Mouse (Mus musculus): Measurements from ENCODE around the gene Gli1.
A peak's percentile ranks its signal among the peaks of the same experiment; 100 is the strongest.
"Not testable (repeated sequence)": the region's sequence is repeated elsewhere in the genome, so short reads cannot be mapped to it uniquely, and the experiment has no call there.

Gene Gli1

DNA sequence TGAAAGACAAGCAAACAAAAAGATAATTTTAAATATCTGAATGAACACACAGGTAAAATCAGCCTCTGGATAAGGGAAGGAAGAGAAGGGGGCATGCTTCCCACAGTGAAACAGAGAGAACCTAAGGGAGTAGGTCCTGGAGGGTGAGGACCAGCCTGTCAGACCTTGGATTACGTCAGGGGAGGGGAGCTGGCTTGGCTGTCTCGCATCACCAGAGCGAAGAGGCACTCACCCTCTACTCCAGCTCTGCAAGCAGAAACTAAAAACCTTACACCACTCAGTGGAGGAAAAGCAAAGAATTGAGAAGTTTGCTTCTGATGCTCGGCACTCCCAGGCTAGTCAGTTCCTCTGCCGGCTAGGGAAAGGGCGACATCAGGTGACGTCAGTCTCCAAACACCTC, 21.8 kb downstream of the Gli1 start:
- DNase-seq: no peak

DNA sequence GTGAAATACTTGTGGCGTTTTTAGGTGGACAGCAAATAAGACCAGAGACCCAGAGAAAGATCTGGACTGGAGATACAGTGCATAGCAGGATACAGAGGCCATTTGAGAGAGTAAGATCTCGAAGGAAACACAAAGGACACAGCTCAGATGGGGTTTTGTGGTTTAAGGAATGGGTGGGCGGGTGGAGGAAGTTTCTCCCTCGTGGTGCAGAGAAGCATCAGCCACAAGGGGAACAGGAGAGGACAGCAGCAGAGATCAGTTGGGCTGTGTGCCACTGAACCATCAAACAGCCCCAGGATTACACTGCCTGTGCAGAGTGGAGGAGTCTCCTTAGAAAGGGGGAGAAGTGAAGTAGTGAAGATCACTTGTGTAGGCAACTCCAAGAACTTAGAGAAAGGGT, 23.8 kb downstream of the Gli1 start:
- no peak for DNase-seq

DNA sequence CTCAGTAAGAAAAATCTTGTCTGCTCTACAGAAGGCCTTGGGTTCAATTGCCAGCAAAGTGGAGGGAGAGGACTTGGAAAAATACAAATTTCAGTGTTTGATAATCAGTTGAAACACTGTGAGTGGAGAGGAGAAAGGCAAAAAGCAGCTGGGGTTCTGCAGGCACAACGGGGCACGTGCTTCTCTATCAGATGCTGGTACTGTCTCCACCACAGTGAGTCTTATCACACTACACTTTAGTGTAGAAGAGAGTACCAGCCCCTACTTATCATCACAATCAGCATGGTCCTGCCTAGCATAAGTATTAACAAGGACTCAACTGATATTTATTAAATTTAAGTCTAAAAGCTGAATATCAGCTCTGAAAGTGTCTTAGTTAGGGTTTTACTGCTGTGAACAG, 24.5 kb downstream of the Gli1 start:
- DNase-seq: no peak

DNA sequence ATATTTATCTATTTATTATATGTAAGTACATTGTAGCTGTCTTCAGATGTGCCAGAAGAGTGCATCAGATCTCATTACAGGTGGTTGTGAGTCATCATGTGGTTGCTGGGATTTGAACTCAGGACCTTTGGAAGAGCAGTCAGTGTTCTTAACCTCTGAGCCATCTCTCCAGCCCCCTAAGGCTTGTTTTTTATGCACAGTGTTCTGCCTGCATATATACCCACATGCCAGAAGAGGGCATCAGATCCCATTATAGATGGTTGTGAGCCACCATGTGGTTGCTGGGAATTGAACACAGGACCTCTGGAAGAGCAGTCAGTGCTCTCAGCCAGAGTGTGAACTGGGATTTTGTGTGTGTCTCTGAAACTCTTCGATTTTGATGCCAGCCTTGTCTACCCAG, 26.8 kb downstream of the Gli1 start:
- DNase-seq: not testable (repeated sequence)

DNA sequence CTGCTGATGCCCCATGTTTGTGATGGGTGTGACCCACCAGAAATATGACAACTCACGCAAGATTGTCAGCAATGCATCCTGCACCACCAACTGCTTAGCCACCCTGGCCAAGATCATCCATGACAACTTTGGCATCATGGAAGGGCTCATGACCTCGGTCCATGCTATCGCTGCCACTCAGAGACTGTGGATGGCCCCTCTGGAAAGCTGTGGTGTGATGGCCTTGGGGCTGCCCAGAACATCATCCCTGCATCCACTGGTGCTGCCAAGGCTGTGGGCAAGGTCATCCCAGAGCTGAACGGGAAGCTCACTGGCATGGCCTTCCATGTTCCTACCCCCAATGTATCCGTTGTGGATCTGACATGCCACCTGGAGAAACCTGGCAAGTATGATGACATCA, 28.3 kb downstream of the Gli1 start:
- not testable (repeated sequence) for DNase-seq

DNA sequence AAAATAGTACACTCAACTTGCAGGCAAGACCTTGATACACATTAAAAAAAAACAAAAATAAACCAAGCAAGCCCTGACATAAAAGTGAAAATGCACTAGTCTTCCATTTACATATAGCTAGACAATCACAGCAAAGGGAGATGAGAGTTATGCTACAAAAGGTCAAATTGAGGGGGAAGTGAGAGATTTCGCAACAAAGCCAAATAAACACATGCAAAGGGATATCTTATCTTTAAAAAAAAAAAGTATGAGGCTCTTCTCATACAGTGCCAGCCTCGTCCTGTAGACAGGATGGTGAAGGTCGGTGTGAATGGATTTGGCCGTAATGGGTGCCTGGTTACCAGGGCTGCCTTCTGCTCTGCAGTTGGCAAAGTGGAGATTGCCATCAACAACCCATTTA, 28.9 kb downstream of the Gli1 start:
- DNase-seq: no peak

DNA sequence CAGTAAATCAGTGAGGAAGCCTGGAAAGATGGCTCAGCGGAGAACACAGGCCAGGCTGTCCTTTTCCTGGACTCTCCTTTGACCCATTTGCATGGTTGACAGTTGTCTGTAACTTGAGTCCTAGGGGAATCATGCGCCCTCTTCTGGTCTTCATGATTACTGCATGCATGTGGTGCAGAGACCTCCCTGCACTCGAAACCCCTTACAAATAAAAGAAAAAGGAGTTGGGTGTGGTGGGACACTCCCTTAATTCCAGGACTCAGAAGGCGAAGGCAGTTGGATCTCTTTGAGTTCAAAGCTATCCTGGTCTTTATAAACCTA, 29.5 kb downstream of the Gli1 start:
- DNase-seq: peak; percentile 91

DNA sequence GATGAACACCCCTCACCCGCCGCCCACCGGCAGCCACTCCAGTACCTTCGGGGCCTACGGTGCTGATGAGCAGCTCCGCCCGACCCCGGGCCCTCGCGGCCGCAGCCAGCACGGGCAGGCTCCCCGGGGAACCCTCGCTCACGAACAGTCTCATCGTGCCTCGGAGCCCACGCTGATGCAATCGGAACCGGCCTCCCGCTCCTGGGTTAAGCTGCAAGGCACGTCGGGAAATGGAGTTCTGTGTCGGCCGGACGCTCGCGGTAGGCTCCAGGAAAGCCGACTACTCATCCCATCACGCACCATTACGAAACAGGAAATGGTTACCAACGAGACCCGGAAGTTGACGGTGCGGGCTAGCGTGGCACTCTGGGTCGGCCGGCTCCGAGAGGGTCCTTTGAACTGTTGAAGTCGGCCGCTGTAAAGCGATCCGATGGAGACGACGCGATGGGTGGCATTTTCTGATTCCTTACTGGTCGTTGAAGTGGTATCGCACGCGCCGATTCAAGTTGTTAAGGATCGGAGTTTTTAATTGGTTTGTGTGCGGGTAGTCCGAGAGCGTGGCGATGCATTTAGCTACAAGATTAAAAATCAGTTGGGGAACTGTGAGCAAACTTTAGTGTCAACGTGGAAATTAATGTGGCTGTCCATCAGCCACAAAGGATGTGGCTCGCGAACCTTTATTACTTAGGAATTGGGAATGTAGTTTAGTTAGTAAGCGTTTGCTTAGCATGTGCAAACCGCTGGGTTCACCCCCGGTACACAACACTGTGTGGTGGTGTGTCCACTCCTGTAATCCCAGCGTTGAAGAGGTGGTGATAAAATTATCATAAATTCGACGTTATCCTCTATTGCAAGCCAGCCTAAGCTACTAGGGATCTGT, 30.1 kb downstream of the Gli1 start, which contains the start of gene Mars:
Gene Mars (minus strand): TSS at position 311 of the 880 bp plus-strand sequence.
- peak; percentile 90 to 94 for DNase-seq

DNA sequence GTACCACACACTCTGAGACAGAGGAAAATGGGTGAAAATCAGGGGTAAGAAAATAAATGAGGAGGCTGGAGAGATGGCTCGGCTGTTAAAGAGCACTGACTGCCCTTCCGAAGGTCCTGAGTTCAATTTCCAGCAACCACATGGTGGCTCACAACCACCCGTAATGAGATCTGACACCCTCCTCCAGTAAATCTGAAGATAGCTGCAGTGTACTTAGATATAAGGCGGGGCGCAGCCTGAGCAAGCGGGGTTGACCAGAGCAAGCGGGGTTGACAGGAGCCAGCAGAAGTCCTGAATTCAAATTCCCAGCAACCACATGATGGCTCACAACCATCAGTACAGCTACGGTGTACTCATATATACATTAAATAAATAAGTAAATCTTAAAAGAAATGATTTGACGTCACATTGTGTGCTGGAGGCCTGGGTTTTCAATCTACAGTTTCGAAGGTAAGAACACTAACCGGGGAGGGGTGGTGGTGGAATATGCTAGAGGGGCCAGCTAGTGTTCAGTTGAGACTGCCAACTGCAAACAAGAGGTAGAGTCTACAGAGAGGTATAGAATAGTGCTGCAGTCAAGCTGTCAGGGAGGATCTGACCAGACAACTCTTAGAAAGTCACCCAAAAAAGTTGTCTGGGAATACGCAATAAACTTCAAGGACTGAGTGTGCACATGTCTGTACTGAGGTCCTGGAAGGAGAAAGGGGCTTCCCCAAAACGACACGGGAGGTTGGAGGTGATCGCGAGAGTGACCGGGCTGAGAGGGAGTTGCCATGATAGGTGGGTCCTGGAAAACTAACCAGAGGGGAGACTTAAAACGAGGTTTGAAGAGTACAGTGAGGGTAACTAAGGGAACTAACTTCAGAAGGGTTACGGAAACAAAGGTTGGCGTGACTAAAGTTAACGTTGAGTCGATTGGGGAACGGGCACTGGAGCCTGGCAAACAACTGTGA, 31.0 kb downstream of the Gli1 start:
- peak in 1 of 2 experiments; percentile 52 for DNase-seq

DNA sequence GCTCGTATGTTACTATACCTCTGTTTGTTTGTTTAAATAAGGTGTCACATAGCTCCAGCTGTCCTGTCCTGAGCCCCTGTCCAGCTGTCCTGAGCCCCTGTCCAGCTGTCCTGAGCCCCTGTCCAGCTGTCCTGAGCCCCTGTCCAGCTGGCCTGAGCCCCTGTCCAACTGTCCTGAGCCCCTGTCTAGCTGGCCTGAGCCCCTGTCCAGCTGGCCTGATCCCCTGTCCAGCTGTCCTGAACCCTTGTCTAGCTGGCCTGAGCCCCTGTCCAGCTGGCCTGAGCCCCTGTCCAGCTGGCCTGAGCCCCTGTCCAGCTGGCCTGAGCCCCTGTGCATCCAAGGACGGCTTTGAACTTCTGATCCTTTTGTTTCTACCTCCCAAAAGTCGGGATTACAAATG, 32.6 kb downstream of the Gli1 start:
- not testable (repeated sequence) for DNase-seq

DNA sequence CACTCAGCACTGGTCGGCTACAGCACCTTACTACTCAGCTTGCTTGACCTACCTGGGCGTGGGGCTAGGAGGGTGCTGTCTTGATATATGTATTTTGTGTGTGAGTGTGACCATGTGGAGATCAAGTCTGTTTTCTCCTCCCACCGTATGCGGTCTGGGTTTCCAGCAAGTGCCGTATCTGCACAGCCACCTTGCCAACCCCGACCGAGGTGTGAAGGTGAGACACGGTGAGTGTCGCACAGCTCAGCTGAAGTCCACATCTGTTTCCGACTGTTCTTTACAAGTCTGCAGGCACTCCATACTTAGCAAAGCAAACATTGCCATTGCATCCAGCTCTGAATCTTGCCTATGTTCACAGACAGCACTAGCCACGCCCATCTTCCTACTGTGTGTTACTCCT, 38.6 kb downstream of the Gli1 start:
- no peak for DNase-seq

DNA sequence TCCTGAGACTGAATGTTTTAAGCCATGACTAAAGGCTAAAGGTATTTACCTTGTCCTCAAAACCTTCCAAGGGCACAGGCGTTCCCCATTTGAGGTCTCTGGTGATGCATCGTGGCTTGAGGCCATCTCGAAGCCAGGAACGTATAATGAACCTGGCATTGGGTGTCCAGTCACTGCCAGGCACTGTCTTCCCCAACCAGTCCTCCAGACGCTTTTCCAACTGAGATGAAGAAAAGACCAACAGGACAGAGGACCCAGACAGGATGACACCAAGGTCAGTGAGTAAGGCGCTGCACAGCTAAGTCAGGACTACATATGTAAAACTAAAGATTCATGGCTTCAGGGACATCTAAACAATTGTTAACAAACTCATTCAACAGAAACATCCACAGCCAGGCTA, 41.4 kb downstream of the Gli1 start:
- DNase-seq: no peak

DNA sequence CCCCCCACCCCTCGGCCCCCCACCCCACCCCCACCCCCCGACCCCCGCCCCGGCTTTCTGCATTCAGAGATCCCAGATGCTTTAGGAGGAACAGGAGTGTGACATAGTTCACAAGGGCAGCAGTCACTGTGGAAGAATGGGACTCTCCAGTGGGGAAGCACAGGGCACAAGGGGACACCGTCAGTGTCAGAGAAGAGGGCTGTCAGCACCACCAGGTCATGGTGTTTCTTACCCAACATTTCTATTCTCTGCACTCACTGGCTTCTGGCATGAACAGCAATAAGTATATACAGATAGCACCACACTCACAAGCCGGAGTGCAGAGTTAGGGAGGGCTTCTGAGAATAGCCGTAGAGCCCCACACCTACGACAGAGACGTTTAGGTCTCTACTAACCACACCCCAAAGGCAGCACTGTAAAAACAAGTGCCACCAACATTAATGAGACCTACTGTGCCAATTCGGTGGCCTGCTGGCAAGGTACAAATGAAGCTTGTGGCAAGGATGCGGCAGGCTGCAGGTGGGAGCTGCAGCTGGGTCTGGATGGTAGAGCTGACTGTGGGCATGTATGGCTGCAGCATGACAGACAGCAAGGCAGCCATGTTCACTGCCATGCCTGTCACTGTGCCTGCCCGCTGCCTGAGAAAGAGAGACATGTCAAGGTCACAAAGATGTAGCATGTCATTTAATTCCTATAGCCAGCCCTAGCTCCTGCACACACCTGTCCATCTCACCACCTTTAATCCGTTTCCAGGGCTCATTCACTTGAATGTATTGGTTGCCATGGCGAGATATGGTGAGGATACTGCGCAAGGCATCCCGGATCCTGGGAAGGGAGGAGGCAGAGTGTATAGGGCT, 44.5 kb downstream of the Gli1 start:
- DNase-seq: no peak

DNA sequence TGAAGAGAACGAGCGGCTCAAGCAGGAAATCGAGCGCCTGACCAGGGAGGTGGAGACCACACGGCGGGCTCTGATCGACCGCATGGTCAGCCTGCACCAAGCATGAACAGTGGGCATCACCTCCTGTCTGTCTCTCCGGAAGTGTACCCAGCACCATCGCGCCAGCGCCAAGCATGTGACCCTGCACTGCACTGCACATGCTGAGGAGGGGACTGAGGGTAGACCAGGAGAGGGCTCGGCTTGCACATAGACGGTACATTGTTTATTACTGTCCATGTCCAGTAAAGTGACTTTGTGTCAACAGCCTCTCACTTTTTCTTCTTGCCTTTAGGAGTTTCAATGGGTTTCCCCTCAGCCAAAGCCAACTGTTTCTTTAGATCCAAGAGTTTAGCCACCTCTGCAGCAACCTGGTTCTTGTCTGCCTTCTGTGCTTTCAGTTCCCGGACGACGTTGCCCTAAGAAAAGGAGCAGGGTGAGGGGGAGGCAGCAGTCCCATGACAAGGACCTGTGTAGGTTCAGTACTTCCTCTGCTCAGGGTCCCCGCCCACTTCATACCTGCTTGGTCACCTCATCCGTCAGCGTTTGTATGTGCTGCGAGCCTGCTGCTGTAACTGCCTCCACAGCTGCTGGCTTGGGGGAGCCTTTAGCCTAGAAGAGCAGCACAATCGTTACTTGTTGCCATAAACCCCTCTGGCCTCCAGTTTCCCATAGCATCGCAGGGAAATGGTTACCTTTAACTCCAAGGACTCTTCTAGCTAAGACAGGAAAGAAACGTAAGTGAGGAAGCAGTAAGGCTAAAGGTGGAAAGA, 45.6 kb downstream of the Gli1 start:
- DNase-seq: no peak

DNA sequence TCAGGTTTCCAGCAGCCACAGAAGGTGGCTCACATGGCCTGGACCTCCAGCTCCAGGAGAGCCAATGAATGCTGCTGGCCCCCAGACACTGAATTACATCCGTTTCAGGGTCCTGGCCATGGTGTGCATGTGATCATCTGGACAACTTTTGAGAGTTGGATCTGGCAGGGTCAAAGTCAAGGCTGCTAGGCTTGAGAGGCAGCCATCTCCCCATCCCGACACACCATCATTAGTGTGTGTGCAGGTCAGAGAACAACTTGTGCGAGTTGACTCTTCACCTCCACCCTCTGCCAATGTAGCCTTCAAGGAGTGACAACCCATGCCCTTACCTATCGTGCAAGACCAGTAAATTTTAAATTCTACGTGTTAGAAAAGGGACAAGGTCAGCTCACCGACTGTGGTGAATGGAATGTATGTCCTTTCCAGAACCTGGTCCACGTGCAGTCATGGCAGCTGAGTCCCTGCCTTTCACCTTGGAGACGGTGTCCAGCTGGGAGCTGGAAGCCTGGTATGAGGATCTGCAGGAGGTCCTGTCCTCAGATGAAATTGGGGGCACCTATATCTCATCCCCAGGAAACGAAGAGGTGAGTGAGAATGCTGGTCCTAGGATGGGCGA, 46.8 kb downstream of the Gli1 start:
- DNase-seq: no peak

DNA sequence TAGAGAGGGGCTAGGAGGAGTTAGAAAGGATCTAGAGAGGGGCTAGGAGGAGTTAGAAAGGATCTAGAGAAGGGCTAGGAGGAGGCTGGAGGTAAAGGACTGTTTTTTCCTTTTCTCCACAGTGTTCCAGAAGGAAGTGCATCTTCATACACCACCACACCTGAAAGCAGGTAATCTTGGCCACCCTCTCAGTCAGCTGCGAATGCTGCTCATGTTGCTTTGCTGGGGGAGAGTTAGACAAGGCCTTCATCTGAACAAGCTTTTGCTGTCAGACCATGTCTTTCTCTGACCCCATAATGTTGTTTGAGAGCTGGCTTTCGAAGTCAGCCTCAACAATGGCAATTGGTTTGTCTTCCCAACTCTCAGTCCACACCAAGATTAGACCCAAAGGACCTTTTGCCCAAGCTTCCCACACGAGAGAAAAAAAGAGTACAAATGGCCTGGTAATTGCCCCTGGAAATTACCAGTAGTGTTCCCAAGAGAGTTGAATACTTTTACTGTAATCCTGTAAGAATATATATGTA, 48.1 kb downstream of the Gli1 start:
- DNase-seq: no peak

DNA sequence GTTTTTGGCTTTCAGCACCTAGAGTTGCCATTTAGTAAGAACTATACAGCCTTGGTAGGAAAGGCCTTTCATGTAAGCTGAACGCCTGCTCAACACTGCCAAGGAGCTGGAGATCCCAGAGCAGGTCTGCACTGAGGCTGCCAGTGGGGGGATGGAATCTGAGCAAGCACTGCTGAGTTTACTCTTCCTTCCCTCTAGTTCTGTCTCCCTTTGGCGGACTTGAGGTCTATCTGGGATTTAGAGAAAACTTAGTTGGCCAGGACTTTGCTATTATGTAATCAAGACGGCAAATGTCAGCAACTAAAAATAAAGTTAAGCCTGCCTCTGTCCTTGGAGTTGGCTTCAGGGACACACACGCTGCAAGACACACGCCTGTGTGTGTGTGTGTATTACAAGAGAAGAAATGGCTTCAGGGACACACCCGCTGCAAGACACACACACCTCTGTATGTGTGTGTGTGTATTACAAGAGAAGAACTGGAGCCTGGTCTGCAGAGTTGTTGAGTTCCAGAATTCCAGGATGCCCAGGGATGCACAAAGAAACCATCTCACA, 48.7 kb downstream of the Gli1 start:
- DNase-seq: no peak

DNA sequence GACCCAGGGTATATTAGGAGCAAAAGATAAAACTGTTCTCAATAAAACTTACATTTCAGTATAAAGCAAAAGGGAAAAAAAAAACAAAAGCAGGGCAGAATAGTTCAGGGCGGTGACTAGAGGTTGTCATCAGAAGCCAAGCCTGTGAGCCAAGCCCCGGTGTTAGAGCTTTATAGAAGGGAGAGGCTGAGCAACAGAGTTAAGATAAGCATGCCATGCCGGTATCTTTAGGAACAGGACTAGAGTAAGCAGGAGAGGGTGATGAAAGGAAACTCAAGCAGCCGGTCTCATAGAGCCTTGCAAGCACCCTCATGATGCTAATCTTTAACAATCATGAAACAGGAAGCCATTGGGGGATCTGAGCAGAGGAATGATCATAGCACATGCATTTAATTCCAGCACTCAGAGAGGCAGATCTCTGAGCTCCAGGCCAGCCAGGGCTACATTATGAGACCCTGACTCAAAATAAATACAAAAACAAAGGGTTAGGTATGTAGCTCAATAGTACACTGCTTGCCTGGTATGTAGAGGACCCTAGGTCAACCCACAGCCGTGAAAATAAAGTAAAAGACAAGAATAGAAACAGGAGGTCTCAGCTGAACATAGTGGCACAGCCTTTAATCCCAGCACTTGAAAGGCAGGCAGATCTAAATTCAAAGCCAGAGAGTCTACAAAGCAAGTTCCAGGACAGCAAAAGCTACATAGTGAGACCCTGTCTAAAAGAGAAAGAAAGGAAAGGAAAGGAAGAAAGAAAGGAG, 49.7 kb downstream of the Gli1 start:
- no peak for DNase-seq

DNA sequence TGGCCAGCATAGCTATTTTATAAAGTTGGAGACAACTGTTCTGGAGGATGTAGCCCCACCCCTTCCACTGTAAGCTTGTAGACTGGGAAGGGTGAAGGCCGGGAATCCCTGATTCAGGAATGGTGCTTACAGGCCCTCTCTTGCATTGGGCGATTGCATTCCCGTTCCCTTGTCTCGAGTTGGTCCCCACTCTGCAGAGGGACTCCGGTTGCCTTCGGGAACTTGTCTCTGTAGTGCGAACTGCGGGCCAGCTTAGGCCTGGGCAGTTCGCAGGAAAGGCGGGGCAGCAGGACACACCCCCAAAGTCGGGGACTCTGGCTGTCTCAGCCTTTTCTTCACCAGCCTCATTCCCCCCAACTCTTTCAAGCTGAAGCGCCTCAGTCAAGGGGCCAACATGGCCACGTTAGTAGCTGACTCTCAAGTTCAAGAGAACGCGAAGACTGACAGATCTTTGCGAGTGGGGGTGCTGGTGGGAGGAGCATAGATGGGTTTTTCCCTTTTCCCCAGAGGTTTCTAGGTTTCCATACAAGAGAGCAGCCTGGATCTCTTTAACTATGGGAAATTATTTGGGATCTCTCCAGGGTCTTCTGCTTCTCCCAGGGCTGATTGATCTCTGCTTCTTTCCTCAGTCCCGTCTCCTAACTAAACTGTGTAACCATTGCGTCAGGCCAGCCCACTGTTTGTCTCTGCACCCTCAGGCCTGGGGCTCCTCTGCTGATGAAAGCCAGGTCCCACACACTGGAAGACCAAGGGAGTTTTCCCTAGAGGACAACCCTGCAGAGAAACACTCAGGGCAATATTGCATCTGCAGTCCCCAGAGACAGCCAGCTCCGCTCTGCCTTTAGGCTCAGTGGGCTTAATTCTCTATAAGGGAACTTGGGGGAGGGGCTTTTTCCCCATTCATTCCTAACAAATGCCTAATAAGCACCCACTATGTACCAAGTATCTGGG, 50.6 kb downstream of the Gli1 start:
- DNase-seq: peak in 1 of 2 experiments; percentile 59
